Mouse (Mus musculus) neutrophil, adult 5-6 weeks (primary cell): Measurements from ENCODE around the gene Olfr512. TPM values are rescaled to one million over a fixed set of nuclear protein-coding genes. Genes with fewer than 3 reads are reported as not detected.

Experiments
- ATAC-seq: fragments of 151-379, 151-347 bp; 2 replicates; pipeline ENCODE4 v1.8.0; 2017; ENCODE audit warnings: mild to moderate bottlenecking, moderate TSS enrichment; ENCODE audit not compliant: insufficient number of reproducible peaks, poor library complexity, low FRiP score, severe bottlenecking; ENCODE audit errors: extremely low read depth
- total RNA-seq: library from RNA; stranded (forward); fragments of 200-1000 nt; gene quantifications from 2 replicates; pipeline ENCODE4 v1.2.3, GENCODE M21; 2017

Gene Olfr512
- not detected in 2 replicates for total RNA-seq

GRCm38 (mm10) chr7:108713020-108713419 lies at the start of gene Olfr512:
Gene Olfr512 (plus strand): TSS chr7:108713320.
- no peak for ATAC-seq

- ATAC-seq, result no peak
Observed at GRCm38 (mm10) chr7:108666118-108666517, 47.0 kb upstream of the Olfr512 start, which contains the start of gene Olfr510. Gene Olfr510 (plus strand): TSS chr7:108666418.

GRCm38 (mm10) chr7:108671058-108671457 lies 42.1 kb upstream of the Olfr512 start:
- ATAC-seq, result no peak

GRCm38 (mm10) chr7:108678886-108679285 lies 34.2 kb upstream of the Olfr512 start:
- ATAC-seq, result no peak

GRCm38 (mm10) chr7:108750673-108751072 lies 37.6 kb downstream of the Olfr512 start, which contains the start of gene Olfr513:
Gene Olfr513 (plus strand): TSS chr7:108750973.
- ATAC-seq, result no peak

- ATAC-seq, result no peak
Observed at GRCm38 (mm10) chr7:108760411-108760810, 47.3 kb downstream of the Olfr512 start.

Other genes starting within 250 kb of the Olfr512 start
- not detected in 2 replicates for gene Olfr498, start 248.0 kb upstream of the Olfr512 start, total RNA-seq
- gene Olfr502, start 188.3 kb upstream of the Olfr512 start, total RNA-seq, result not detected in 2 replicates
- gene Olfr503, start 168.8 kb upstream of the Olfr512 start, total RNA-seq, result not detected in 2 replicates
- not detected in 2 replicates for gene Olfr504, start 147.5 kb upstream of the Olfr512 start, total RNA-seq
- not detected in 2 replicates for gene Olfr506, start 102.5 kb upstream of the Olfr512 start, total RNA-seq
- gene Olfr507, start 91.5 kb upstream of the Olfr512 start, total RNA-seq, result not detected in 2 replicates
- gene Olfr508, start 83.3 kb upstream of the Olfr512 start, total RNA-seq, result not detected in 2 replicates
- gene Olfr509, start 61.4 kb upstream of the Olfr512 start, total RNA-seq, result 0.12 TPM in 1 of 2 replicates, not detected in the other
- gene Olfr510, start 46.9 kb upstream of the Olfr512 start, total RNA-seq, result not detected in 2 replicates
- gene Olfr513, start 37.7 kb downstream of the Olfr512 start, total RNA-seq, result not detected in 2 replicates
- not detected in 2 replicates for gene Olfr514, start 112.7 kb downstream of the Olfr512 start, total RNA-seq
- not detected in 2 replicates for gene Olfr516, start 137.2 kb downstream of the Olfr512 start, total RNA-seq
- not detected in 2 replicates for gene Olfr517, start 159.1 kb downstream of the Olfr512 start, total RNA-seq
- gene Olfr518, start 171.7 kb downstream of the Olfr512 start, total RNA-seq, result not detected in 2 replicates
- not detected in 2 replicates for gene Olfr519, start 181.1 kb downstream of the Olfr512 start, total RNA-seq
- 1.4 and 2.2 TPM in 2 replicates for gene Nlrp10, start 216.9 kb downstream of the Olfr512 start, total RNA-seq
- 72.0 and 82.4 TPM in 2 replicates for gene Eif3f, start 221.1 kb downstream of the Olfr512 start, total RNA-seq
- 0.70 and 1.8 TPM in 2 replicates for gene Tub, start 237.0 kb downstream of the Olfr512 start, total RNA-seq